Mouse (Mus musculus): ENCODE measurements at regions not wholly inside any gene's neighbourhood (a gene's known extent, or its start where the extent isn't known, plus 50 kb on each side); places are given as distances from the start of the nearest gene placed in this dataset.

- no peak overlapping the region for H3K4me2 ChIP-seq (ENCODE audit: low read depth, low read length)
- no peak overlapping the region for H3K4me3 ChIP-seq (ENCODE audit: low read length)
- H3K9me3 ChIP-seq (replicated peaks; ENCODE audit: control insufficient read depth, low read length), result no peaks in the 10 kb centered on the region
- H3K36me3 ChIP-seq (ENCODE audit: control insufficient read depth, insufficient read depth), result no peaks in the 10 kb centered on the region
- 73% methylated on average over 12 of the region's 12 CpGs for WGBS
- no peak overlapping the region for H3K27ac ChIP-seq (ENCODE audit: low read length)
- H3K27me3 ChIP-seq (ENCODE audit: control insufficient read depth, insufficient read depth, low read length), result no peaks in the 10 kb centered on the region
- H3K4me1 ChIP-seq (ENCODE audit: control insufficient read depth, insufficient read depth, low read length), result no peaks in the 10 kb centered on the region
- no peak for ATAC-seq (replicated peaks; ENCODE audit: extremely low read depth, insufficient read depth, low FRiP score)
- no peak overlapping the region for H3K9ac ChIP-seq (ENCODE audit: low read length)
These were observed 145.7 kb upstream of the Lrfn2 start for GRCm38 (mm10) chr17:48786501-48786900.

GRCm38 (mm10) chr17:48789846-48790245, 142.3 kb upstream of the Lrfn2 start:
- Histone ChIP-seq H3K4me3 (ENCODE audit: low read length) (no peak overlapping the region), H3K36me3 (ENCODE audit: control insufficient read depth, insufficient read depth) (no peaks in the 10 kb centered on the region), H3K27ac (ENCODE audit: low read length) (no peak overlapping the region), H3K4me1 (ENCODE audit: control insufficient read depth, insufficient read depth, low read length) (no peaks in the 10 kb centered on the region), H3K9me3 (replicated peaks; ENCODE audit: control insufficient read depth, low read length) (no peaks in the 10 kb centered on the region), H3K27me3 (ENCODE audit: control insufficient read depth, insufficient read depth, low read length) (no peaks in the 10 kb centered on the region), H3K4me2 (ENCODE audit: low read depth, low read length) (no peak overlapping the region), H3K9ac (ENCODE audit: low read length) (no peak overlapping the region)
- WGBS, result 87% methylated on average over 7 of the region's 7 CpGs
- ATAC-seq (replicated peaks; ENCODE audit: extremely low read depth, insufficient read depth, low FRiP score), result no peak

- H3K4me1 ChIP-seq (ENCODE audit: control insufficient read depth, insufficient read depth, low read length), result no peaks in the 10 kb centered on the region
- H3K27me3 ChIP-seq (ENCODE audit: control insufficient read depth, insufficient read depth, low read length), result no peaks in the 10 kb centered on the region
- no peaks in the 10 kb centered on the region for H3K9me3 ChIP-seq (replicated peaks; ENCODE audit: control insufficient read depth, low read length)
- 79% methylated on average over 6 of the region's 6 CpGs for WGBS
- H3K36me3 ChIP-seq (ENCODE audit: control insufficient read depth, insufficient read depth), result no peaks in the 10 kb centered on the region
- ATAC-seq (replicated peaks; ENCODE audit: extremely low read depth, insufficient read depth, low FRiP score), result no peak
- H3K9ac ChIP-seq (ENCODE audit: low read length), result no peak overlapping the region
- no peak overlapping the region for H3K4me3 ChIP-seq (ENCODE audit: low read length)
- H3K27ac ChIP-seq (ENCODE audit: low read length), result no peak overlapping the region
- H3K4me2 ChIP-seq (ENCODE audit: low read depth, low read length), result no peak overlapping the region
These were observed 141.7 kb upstream of the Lrfn2 start for GRCm38 (mm10) chr17:48790526-48790925.

GRCm38 (mm10) chr17:48792954-48793353, 139.2 kb upstream of the Lrfn2 start:
- no peaks in the 10 kb centered on the region for H3K4me1 ChIP-seq (ENCODE audit: control insufficient read depth, insufficient read depth, low read length)
- WGBS, result 58% methylated on average over 5 of the region's 5 CpGs
- no peak overlapping the region for H3K4me2 ChIP-seq (ENCODE audit: low read depth, low read length)
- no peak overlapping the region for H3K27ac ChIP-seq (ENCODE audit: low read length)
- no peak overlapping the region for H3K9ac ChIP-seq (ENCODE audit: low read length)
- H3K4me3 ChIP-seq (ENCODE audit: low read length), result no peak overlapping the region
- no peak for ATAC-seq (replicated peaks; ENCODE audit: extremely low read depth, insufficient read depth, low FRiP score)
- no peaks in the 10 kb centered on the region for H3K27me3 ChIP-seq (ENCODE audit: control insufficient read depth, insufficient read depth, low read length)
- H3K36me3 ChIP-seq (ENCODE audit: control insufficient read depth, insufficient read depth), result no peaks in the 10 kb centered on the region
- H3K9me3 ChIP-seq (replicated peaks; ENCODE audit: control insufficient read depth, low read length), result no peaks in the 10 kb centered on the region

GRCm38 (mm10) chr17:48795773-48796172, 136.4 kb upstream of the Lrfn2 start:
- 82% methylated on average over 5 of the region's 5 CpGs for WGBS
- H3K9ac ChIP-seq (ENCODE audit: low read length), result no peak overlapping the region
- ATAC-seq (replicated peaks; ENCODE audit: extremely low read depth, insufficient read depth, low FRiP score), result no peak
- no peak overlapping the region for H3K27ac ChIP-seq (ENCODE audit: low read length)
- no peak overlapping the region for H3K4me3 ChIP-seq (ENCODE audit: low read length)
- H3K9me3 ChIP-seq (replicated peaks; ENCODE audit: control insufficient read depth, low read length), result no peaks in the 10 kb centered on the region
- no peaks in the 10 kb centered on the region for H3K27me3 ChIP-seq (ENCODE audit: control insufficient read depth, insufficient read depth, low read length)
- no peak overlapping the region for H3K4me2 ChIP-seq (ENCODE audit: low read depth, low read length)
- no peaks in the 10 kb centered on the region for H3K4me1 ChIP-seq (ENCODE audit: control insufficient read depth, insufficient read depth, low read length)
- H3K36me3 ChIP-seq (ENCODE audit: control insufficient read depth, insufficient read depth), result no peaks in the 10 kb centered on the region

GRCm38 (mm10) chr17:48798196-48798595, 134.0 kb upstream of the Lrfn2 start:
- Histone ChIP-seq H3K9ac (ENCODE audit: low read length) (no peak overlapping the region), H3K4me1 (ENCODE audit: control insufficient read depth, insufficient read depth, low read length) (no peaks in the 10 kb centered on the region), H3K27ac (ENCODE audit: low read length) (no peak overlapping the region), H3K27me3 (ENCODE audit: control insufficient read depth, insufficient read depth, low read length) (no peaks in the 10 kb centered on the region), H3K9me3 (replicated peaks; ENCODE audit: control insufficient read depth, low read length) (no peaks in the 10 kb centered on the region), H3K4me3 (ENCODE audit: low read length) (no peak overlapping the region), H3K36me3 (ENCODE audit: control insufficient read depth, insufficient read depth) (no peaks in the 10 kb centered on the region), H3K4me2 (ENCODE audit: low read depth, low read length) (no peak overlapping the region)
- 58% methylated on average over 3 of the region's 3 CpGs for WGBS
- ATAC-seq (replicated peaks; ENCODE audit: extremely low read depth, insufficient read depth, low FRiP score), result no peak

- no peaks in the 10 kb centered on the region for H3K27me3 ChIP-seq (ENCODE audit: control insufficient read depth, insufficient read depth, low read length)
- 49% methylated on average over 7 of the region's 7 CpGs for WGBS
- ATAC-seq (replicated peaks; ENCODE audit: extremely low read depth, insufficient read depth, low FRiP score), result no peak
These were observed 129.5 kb upstream of the Lrfn2 start for GRCm38 (mm10) chr17:48802673-48803072.

GRCm38 (mm10) chr17:48807905-48808304, 124.3 kb upstream of the Lrfn2 start:
- Histone ChIP-seq H3K27ac (ENCODE audit: low read length) (no peak overlapping the region), H3K9ac (ENCODE audit: low read length) (no peak overlapping the region), H3K4me1 (ENCODE audit: control insufficient read depth, insufficient read depth, low read length) (no peaks in the 10 kb centered on the region), H3K27me3 (ENCODE audit: control insufficient read depth, insufficient read depth, low read length) (no peaks in the 10 kb centered on the region), H3K36me3 (ENCODE audit: control insufficient read depth, insufficient read depth) (no peaks in the 10 kb centered on the region), H3K4me2 (ENCODE audit: low read depth, low read length) (no peak overlapping the region), H3K4me3 (ENCODE audit: low read length) (no peak overlapping the region), H3K9me3 (replicated peaks; ENCODE audit: control insufficient read depth, low read length) (no peaks in the 10 kb centered on the region)
- WGBS, result 65% methylated on average over 3 of the region's 3 CpGs
- ATAC-seq (replicated peaks; ENCODE audit: extremely low read depth, insufficient read depth, low FRiP score), result no peak

More at GRCm38 (mm10) chr17:48802673-48803072, 129.5 kb upstream of the Lrfn2 start:
- Histone ChIP-seq H3K4me3 (ENCODE audit: low read length) (no peak overlapping the region), H3K36me3 (ENCODE audit: control insufficient read depth, insufficient read depth) (no peaks in the 10 kb centered on the region), H3K9me3 (replicated peaks; ENCODE audit: control insufficient read depth, low read length) (no peaks in the 10 kb centered on the region), H3K4me2 (ENCODE audit: low read depth, low read length) (no peak overlapping the region), H3K27ac (ENCODE audit: low read length) (no peak overlapping the region), H3K9ac (ENCODE audit: low read length) (no peak overlapping the region), H3K4me1 (ENCODE audit: control insufficient read depth, insufficient read depth, low read length) (no peaks in the 10 kb centered on the region)

- Histone ChIP-seq H3K9me3 (replicated peaks; ENCODE audit: control insufficient read depth, low read length) (no peaks in the 10 kb centered on the region), H3K27me3 (ENCODE audit: control insufficient read depth, insufficient read depth, low read length) (no peaks in the 10 kb centered on the region), H3K9ac (ENCODE audit: low read length) (no peak overlapping the region), H3K4me3 (ENCODE audit: low read length) (no peak overlapping the region), H3K27ac (ENCODE audit: low read length) (no peak overlapping the region), H3K4me2 (ENCODE audit: low read depth, low read length) (no peak overlapping the region), H3K4me1 (ENCODE audit: control insufficient read depth, insufficient read depth, low read length) (peaks cover 8% of the 10 kb centered on the region; the same call in 1 of the 2 replicates), H3K36me3 (ENCODE audit: control insufficient read depth, insufficient read depth) (no peaks in the 10 kb centered on the region)
- ATAC-seq (replicated peaks; ENCODE audit: extremely low read depth, insufficient read depth, low FRiP score), result no peak
- 61% methylated on average over 15 of the region's 15 CpGs for WGBS
These were observed 117.2 kb upstream of the Lrfn2 start for GRCm38 (mm10) chr17:48814753-48815504.
